Mouse (Mus musculus) stomach, postnatal 0 days (tissue): ENCODE measurements at regions not wholly inside any gene's neighbourhood (a gene's known extent, or its start where the extent isn't known, plus 50 kb on each side); places are given as distances from the start of the nearest gene placed in this dataset.

Source experiments
- ATAC-seq: fragments of 200-750 bp; cut with Nextera tagmentation; 2 replicates; pipeline ENCODE4 v1.8.0; 2017; ENCODE audit not compliant: low FRiP score, low TSS enrichment
- DNase-seq: peaks from one replicate; pipeline ENCODE4 v3.0.0-alpha.2; 2016; ENCODE audit warnings: low spot score
- H3K27ac ChIP-seq: fragments of 300-500 bp; sonication (generic); replicated peaks from 2 replicates; pipeline ENCODE4 v1.5.1; 2014; ENCODE audit warnings: mild to moderate bottlenecking, control low read depth
- H3K27me3 ChIP-seq: fragments of 300-500 bp; sonication (generic); 2 replicates; pipeline ENCODE4 v1.6.1; 2014; ENCODE audit warnings: low read length; ENCODE audit not compliant: control insufficient read depth, insufficient read depth
- H3K36me3 ChIP-seq: fragments of 300-500 bp; sonication (generic); 2 replicates; pipeline ENCODE4 v1.6.1; 2014; ENCODE audit warnings: low read length, mixed read lengths; ENCODE audit not compliant: control insufficient read depth, insufficient read depth
- H3K4me1 ChIP-seq: fragments of 300-500 bp; sonication (generic); replicated peaks from 2 replicates; pipeline ENCODE4 v1.6.1; 2014; ENCODE audit warnings: antibody characterized with exemption; ENCODE audit not compliant: control insufficient read depth, insufficient read depth
- H3K4me2 ChIP-seq: fragments of 300-500 bp; sonication (generic); replicated peaks from 2 replicates; pipeline ENCODE4 v1.6.1; 2014; ENCODE audit warnings: low read depth, mild to moderate bottlenecking, control low read depth, moderate library complexity
- H3K4me3 ChIP-seq: fragments of 300-500 bp; sonication (generic); 2 replicates; pipeline ENCODE4 v1.5.1; 2014; ENCODE audit warnings: low read depth, low read length, control low read depth
- H3K9ac ChIP-seq: fragments of 300-500 bp; sonication (generic); 2 replicates; pipeline ENCODE4 v1.6.1; 2014; ENCODE audit warnings: mild to moderate bottlenecking, low read length, control low read depth, mixed read lengths
- H3K9me3 ChIP-seq: fragments of 300-500 bp; sonication (generic); 2 replicates; pipeline ENCODE4 v1.6.1; 2016; ENCODE audit warnings: low read length; ENCODE audit not compliant: control insufficient read depth
- CTCF ChIP-seq: IDR thresholded peaks from 2 replicates; pipeline ENCODE4 v1.5.1; 2016; ENCODE audit warnings: antibody characterized with exemption, low read depth, mild to moderate bottlenecking, moderate library complexity
- EP300 ChIP-seq: optimal IDR thresholded peaks from 2 replicates; pipeline ENCODE3; 2016; ENCODE audit warnings: antibody characterized with exemption
- WGBS: fragments of 180-500 bp; shearing (Covaris S2); extraction: QIAGEN DNeasy Blood & Tissue Kit; methylation state at CpG from one replicate; pipeline ENCODE4 v1.1.7; 2014; 5-methylcytosine and 5-hydroxymethylcytosine counted together

- Histone ChIP-seq H3K27ac (no peak overlapping the region), H3K9me3 (no peaks in the 10 kb centered on the region), H3K4me2 (no peak overlapping the region), H3K27me3 (no peaks in the 10 kb centered on the region), H3K4me1 (no peaks in the 10 kb centered on the region; the same call in 1 of the 2 replicates), H3K9ac (no peak overlapping the region), H3K4me3 (no peak overlapping the region), H3K36me3 (no peaks in the 10 kb centered on the region)
- ATAC-seq = no peak
- DNase-seq = no peak
- TF ChIP-seq EP300 = no peak
- 76% methylated on average over 11 of the region's 11 CpGs for WGBS
Observed at GRCm38 (mm10) chr17:29430401-29430800, 60.2 kb upstream of the Pim1 start.

- no peak for DNase-seq
- WGBS = 97% methylated on average over 6 of the region's 6 CpGs
- H3K4me2 ChIP-seq = no peak overlapping the region
- TF ChIP-seq CTCF (peak; percentile 29), EP300 (no peak)
- H3K4me3 ChIP-seq = no peak overlapping the region
- H3K36me3 ChIP-seq = no peaks in the 10 kb centered on the region
- H3K9me3 ChIP-seq = no peaks in the 10 kb centered on the region
- no peak for ATAC-seq
- H3K4me1 ChIP-seq = no peaks in the 10 kb centered on the region; the same call in 1 of the 2 replicates
- no peaks in the 10 kb centered on the region for H3K27me3 ChIP-seq
- H3K27ac ChIP-seq = no peak overlapping the region
- no peak overlapping the region for H3K9ac ChIP-seq
Observed at GRCm38 (mm10) chr17:29430806-29431205, 59.7 kb upstream of the Pim1 start.

GRCm38 (mm10) chr17:29431553-29432297 is 58.8 kb upstream of the Pim1 start:
- no peak overlapping the region for H3K27ac ChIP-seq
- ATAC-seq (0 out of 2 replicates have a peak, but pooled peaks have one; percentile 35), DNase-seq (no peak)
- 64% methylated on average over 8 of the region's 8 CpGs for WGBS
- TF ChIP-seq EP300 = no peak
- TF ChIP-seq CTCF = no peak
- no peaks in the 10 kb centered on the region for H3K9me3 ChIP-seq
- H3K27me3 ChIP-seq = no peaks in the 10 kb centered on the region
- H3K4me3 ChIP-seq = no peak overlapping the region
- H3K4me2 ChIP-seq = no peak overlapping the region
- H3K4me1 ChIP-seq = no peaks in the 10 kb centered on the region; the same call in 1 of the 2 replicates
- H3K9ac ChIP-seq = no peak overlapping the region
- no peaks in the 10 kb centered on the region for H3K36me3 ChIP-seq

- Histone ChIP-seq H3K36me3 (no peaks in the 10 kb centered on the region), H3K4me1 (peaks cover 3% of the 10 kb centered on the region), H3K9ac (no peak overlapping the region), H3K27ac (no peak overlapping the region), H3K9me3 (no peaks in the 10 kb centered on the region), H3K4me3 (no peak overlapping the region), H3K27me3 (no peaks in the 10 kb centered on the region), H3K4me2 (no peak overlapping the region)
- DNase-seq (no peak), ATAC-seq (no peak)
- 91% methylated on average over 8 of the region's 8 CpGs for WGBS
- TF ChIP-seq CTCF = no peak
- TF ChIP-seq EP300 = no peak
Observed at GRCm38 (mm10) chr17:29432666-29433065, 57.9 kb upstream of the Pim1 start.

- Histone ChIP-seq H3K27ac (0 out of 2 replicates have a peak overlapping the region, but pooled peaks have one; percentile 8), H3K4me1 (peaks cover 3% of the 10 kb centered on the region), H3K36me3 (no peaks in the 10 kb centered on the region), H3K4me2 (no peak overlapping the region), H3K9me3 (no peaks in the 10 kb centered on the region), H3K4me3 (no peak overlapping the region), H3K27me3 (no peaks in the 10 kb centered on the region), H3K9ac (no peak overlapping the region)
- TF ChIP-seq CTCF (no peak), EP300 (no peak)
- DNase-seq = no peak
- no peak for ATAC-seq
- WGBS = 63% methylated on average over 8 of the region's 8 CpGs
Observed at GRCm38 (mm10) chr17:29433370-29433769, 57.2 kb upstream of the Pim1 start.
